Mouse (Mus musculus) monocyte, adult 5-6 weeks (primary cell): ENCODE measurements around the gene Map3k14. TPM values are rescaled to one million over a fixed set of nuclear protein-coding genes. Genes with fewer than 3 reads are reported as not detected.

ENCODE experiments used
- ATAC-seq: fragments of 153-309, 156-312 bp; replicated peaks from 2 replicates; pipeline ENCODE4 v1.8.0; 2017; ENCODE audit warnings: mild to moderate bottlenecking; ENCODE audit not compliant: low TSS enrichment, insufficient number of reproducible peaks, severe bottlenecking, poor library complexity, low FRiP score
- total RNA-seq: library from RNA; stranded (forward); fragments of 200-1000, 200-491, 200-594 nt; gene quantifications from 3 replicates; pipeline ENCODE4 v1.2.3, GENCODE M21; 2017

Map3k14 gene
- total RNA-seq, 1 experiment from 2014 or later: 72.0 TPM

DNA sequence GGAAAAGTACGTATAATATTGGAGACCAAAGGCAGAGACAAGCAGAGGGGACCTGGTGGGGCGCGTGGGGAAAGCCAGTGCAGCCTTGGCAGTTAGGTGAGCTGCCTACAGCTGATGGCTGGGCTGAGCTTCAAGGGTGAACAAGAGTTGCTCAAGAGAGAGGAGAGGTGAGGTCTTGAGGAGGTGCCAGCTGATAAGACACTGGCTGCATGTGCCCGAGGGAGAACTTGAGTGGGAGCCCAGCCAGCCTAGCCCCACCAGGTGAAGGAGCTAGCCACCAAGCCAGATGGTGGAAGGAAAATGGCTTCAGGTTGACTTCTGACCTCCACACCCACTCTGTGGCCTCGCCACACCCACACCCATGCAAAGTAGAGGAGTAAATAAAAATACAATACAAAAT, 14.9 kb downstream of the Map3k14 start:
- no peak for ATAC-seq

DNA sequence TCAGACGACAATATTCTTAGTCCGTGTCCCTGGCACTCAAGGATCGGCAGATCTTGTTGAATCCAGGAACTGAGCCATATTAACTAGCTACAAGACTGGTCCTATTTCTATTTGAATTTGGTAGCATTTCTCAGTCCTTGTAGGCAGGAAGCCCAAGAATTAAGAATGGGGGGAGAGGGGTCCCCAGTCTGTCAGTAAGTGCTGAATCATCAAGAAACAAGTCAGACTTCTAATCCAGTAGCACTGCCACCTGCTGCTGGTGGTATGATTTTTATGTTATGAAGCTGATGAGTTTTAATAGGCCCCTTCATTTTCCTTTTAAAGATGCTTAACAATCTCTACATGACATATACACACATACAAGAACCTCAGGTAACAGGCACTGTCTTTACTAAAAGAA, 16.9 kb downstream of the Map3k14 start:
- no peak for ATAC-seq

DNA sequence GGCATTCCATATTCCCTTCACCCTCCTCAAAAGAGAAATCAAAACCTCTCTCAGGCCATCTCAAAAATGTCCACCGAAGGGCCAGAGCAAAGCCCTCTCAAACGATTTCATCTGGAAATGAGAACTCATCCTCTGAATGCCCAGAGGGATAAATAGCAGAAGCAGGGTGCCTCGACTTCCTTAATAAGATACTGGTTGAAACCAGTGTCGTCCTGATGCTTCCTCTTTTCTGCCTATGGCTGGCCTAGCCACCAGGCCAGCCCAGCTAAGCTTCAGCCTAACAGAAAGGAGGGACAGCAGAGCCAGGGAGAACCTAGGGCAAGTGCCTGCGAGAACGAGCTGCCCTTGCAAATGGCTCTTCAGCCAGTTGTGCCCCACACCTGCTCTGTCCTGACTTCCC, 17.8 kb downstream of the Map3k14 start:
- peak; percentile 79 for ATAC-seq

- ATAC-seq: no peak
Observed at GRCm38 (mm10) chr11:103248837-103249236, 18.4 kb downstream of the Map3k14 start.

DNA sequence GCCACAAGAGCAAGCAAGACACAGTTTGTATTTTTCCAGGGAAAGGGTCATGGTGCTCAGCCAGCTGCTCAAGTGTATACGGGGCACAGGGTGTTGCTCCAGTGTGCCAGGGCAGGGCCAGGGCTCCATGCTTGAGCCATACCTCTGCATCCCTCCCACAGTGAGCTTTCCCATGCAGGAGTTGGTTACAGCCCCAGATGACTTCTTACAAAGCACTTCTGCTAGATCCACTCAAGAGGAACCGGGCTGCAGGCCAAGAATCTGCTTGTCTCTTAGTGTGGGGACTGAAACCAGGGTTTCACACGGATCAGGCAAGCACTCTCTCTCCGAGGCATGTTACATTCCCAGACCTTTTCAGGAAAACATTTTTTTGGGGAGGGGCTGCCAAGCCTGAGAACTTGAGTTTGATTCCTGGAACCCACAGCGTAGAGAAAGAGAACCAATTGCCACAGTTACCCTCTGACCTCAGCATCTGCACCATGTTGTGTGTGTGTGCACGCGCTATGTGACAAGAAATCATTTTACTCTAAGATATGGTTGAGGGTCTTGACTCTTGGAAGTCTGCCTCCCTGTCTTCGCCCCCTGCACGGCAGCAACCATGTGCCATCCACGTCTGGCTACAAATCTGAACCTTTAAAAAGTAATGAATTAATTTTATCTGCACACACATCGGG, 19.6 kb downstream of the Map3k14 start:
- ATAC-seq: peak; percentile 14; the same call in 1 of the 2 replicates

DNA sequence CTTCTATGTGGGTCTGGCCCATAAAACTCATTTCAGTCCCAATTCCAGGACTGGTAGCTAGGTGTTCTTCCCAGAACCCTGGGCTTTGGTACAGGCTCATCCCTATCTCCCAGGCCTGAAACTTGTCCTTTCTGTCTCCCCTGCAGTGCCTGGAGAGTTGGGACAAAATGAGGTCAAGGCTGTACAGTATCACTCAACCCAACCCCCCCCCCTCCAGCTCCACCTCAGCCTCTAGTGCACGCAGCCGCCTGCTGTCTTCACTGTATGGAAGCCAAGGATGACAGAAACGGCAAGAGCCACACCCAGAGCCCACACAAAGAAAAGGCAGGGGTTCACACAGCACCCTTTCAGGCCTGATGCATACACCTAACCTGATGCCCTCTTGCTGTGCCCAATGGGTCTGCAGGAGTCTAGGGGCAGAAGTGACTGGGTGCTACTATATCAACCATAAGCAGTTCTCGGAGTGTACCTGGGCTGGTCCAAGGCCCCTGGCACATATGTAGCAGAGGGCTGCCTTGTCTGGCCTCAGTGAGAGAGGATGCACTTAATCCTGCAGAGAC, 20.5 kb downstream of the Map3k14 start:
- ATAC-seq: no peak

- 0 out of 2 replicates have a peak, but pooled peaks have one; percentile 2 for ATAC-seq
Observed at GRCm38 (mm10) chr11:103246081-103246730, 21.1 kb downstream of the Map3k14 start.

DNA sequence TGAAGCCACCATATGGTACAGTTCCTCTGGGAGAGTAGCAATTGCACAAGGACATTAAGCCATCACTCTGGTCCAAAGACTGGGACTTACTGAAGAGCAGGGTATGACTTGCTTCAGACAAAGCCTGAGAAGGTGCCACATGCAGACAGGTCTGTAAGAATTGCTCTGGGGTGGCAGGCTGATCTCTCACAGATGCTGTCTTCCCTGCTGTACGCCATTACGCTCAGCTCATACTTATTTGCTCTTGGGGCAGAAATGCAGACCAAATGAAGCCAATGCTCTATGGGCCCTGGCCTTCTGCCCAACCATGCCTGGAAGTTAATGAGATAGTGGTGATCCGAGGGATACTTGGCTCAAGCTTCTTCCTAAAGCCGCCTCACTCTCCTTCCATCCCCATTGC, 22.4 kb downstream of the Map3k14 start:
- no peak for ATAC-seq

DNA sequence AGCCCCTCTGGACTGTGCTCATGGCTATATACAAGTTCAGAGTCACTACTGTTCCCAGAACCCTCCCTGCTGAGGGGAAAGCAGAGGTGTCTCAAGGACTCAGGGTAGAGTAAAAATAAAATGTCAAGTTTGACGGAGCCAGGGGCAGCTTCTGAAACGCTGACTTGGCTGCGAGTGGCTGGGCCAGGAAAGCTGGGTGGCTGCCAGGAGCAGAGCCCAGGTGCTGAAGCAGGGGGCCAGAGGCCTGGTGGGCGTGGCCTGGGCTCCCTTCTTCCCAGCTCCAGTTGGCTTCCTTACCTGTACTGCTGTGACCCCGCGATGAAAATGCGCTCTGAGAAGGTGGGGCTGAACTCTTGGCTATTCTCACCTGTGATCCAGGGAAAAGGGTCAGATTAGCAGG, 26.5 kb downstream of the Map3k14 start:
- no peak for ATAC-seq

- ATAC-seq: no peak
Observed at GRCm38 (mm10) chr11:103237757-103238156, 29.5 kb downstream of the Map3k14 start.

GRCm38 (mm10) chr11:103236903-103237302, 30.4 kb downstream of the Map3k14 start:
- ATAC-seq: no peak

GRCm38 (mm10) chr11:103236431-103236830, 30.8 kb downstream of the Map3k14 start:
- ATAC-seq: no peak

GRCm38 (mm10) chr11:103235702-103236101, 31.6 kb downstream of the Map3k14 start:
- no peak for ATAC-seq

GRCm38 (mm10) chr11:103234447-103234846, 32.8 kb downstream of the Map3k14 start:
- ATAC-seq: no peak

DNA sequence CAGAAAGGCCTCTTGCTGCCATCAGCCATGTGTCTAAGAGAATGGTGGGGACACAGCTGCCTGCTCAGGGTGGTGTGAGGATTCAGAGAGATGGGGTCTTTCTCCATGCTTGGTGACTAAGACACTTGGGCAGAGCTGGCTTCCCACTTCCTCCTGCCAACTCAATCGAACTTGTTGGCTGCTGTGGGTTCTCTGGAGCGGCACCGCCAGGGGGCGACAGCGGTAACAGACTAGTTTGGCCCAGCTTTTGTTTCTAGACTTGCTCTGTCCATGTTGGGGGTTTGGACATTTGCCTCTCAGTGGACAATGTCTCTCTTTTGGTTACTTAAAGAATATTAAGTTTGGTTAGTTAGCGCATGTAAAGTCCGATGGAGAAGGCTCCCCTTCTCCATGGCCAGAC, 34.3 kb downstream of the Map3k14 start:
- ATAC-seq: peak; percentile 66

GRCm38 (mm10) chr11:103231367-103231766, 35.9 kb downstream of the Map3k14 start:
- ATAC-seq: no peak

DNA sequence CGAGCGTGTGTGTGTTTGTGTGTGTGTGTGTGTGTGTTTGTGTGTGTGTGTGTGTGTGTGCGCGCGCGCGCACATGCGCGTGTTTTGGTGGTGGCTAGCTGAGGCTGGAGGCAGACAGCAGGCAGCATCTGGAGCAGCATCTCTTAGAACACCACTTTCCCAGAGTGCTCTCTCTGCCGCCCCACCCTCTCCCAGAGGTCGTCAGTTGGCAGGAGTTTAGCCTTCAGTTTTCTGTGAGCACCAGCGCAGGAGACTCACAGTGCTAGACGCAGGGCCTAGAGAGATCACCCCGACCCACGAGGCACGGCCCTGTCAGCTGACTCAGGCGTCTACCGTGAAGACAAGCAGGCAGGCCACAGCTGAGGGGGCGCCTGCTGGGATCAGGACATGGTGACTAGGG, 36.6 kb downstream of the Map3k14 start:
- no peak for ATAC-seq

- no peak for ATAC-seq
Observed at GRCm38 (mm10) chr11:103229608-103230007, 37.7 kb downstream of the Map3k14 start.

DNA sequence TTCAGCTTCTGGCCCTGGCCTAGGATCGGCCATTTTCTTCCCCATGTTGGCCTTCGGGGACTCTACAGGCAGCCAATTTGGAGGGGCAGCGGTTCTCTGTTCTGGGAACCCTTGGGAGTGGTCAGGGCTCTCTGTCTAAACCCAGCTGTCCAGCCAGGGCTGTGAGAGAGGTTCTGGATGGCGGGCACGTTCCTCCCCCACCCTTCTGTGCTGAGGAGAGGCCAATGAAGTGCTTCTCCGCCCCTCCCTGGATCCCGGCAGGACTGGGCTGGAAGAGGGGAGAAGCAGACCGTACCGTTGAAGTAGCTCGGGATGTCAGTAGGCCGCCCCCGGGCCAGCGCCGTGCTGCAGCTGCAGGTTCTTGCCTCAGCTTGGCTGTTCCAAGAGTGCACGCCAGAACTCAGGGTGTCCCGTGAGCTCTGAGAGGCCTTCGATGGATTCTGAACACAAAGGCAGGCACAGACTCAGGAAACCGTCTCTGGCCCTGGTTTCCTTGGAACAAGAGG, 43.3 kb downstream of the Map3k14 start:
- no peak for ATAC-seq

GRCm38 (mm10) chr11:103223444-103223843, 43.8 kb downstream of the Map3k14 start:
- no peak for ATAC-seq
